Mouse (Mus musculus): ENCODE data around the gene Itpa. TPM values are rescaled to one million over a fixed set of nuclear protein-coding genes. Genes with fewer than 3 reads are reported as not detected.

Itpa gene
- polyA plus RNA-seq (2015; fragmentation: Nextera tagmentation; extraction: Ambion mirVana): 90.9 and 99.1 TPM in 2 replicates

GRCm38 (mm10) chr2:130667559-130667958 lies at the start of gene Itpa:
Itpa (plus strand) TSS chr2:130667610.
- Histone ChIP-seq H3K9ac (peak within 1 kb of the TSS; percentile 65), H3K27ac (peak within 1 kb of the TSS; percentile 90), H3K27me3 (no peaks in the 10 kb centered on the region), H3K4me3 (peak within 1 kb of the TSS; percentile 69), H3K4me2 (peak within 1 kb of the TSS; percentile 75), H3K4me1 (peaks cover 36% of the 10 kb centered on the region), H3K36me3 (peaks cover 27% of the 10 kb centered on the region), H3K9me3 (no peaks in the 10 kb centered on the region)
- WGBS: under 1% methylated on average over 31 of the region's 31 CpGs
- ATAC-seq (ENCODE audit: insufficient number of reproducible peaks, low FRiP score, low TSS enrichment, low read depth): peak; percentile 25; the same call in 1 of the 2 replicates

DNA sequence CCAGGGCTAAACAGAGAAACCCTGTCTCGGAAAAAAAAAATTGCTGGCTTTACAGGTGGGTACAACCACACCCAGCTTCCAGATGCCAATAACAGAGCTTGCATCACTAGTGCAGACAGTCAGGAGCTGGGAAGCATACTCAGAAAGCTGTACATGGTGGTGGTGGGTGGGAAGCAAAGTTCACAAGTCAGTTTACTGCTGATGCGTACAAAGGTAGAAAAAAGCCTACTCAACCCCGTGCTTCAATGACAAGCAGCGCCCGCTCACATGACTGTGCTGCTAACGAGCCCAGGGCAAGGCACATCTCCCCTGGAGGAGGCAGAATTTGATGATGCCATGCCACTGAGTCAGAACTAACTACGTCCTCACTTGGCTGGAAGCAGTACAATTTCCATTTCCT lies 48.4 kb upstream of the Itpa start:
- Histone ChIP-seq H3K27ac (no peak overlapping the region), H3K9ac (no peak overlapping the region), H3K4me3 (no peak overlapping the region), H3K4me2 (no peak overlapping the region), H3K4me1 (no peaks in the 10 kb centered on the region), H3K27me3 (no peaks in the 10 kb centered on the region), H3K36me3 (peaks cover 63% of the 10 kb centered on the region), H3K9me3 (no peaks in the 10 kb centered on the region)
- no peak for ATAC-seq (ENCODE audit: insufficient number of reproducible peaks, low FRiP score, low TSS enrichment, low read depth)
- 89% methylated on average over 7 of the region's 7 CpGs for WGBS

- ATAC-seq (ENCODE audit: insufficient number of reproducible peaks, low FRiP score, low TSS enrichment, low read depth): no peak
- H3K36me3 ChIP-seq: peaks cover 30% of the 10 kb centered on the region
- no peak overlapping the region for H3K4me2 ChIP-seq
- H3K4me3 ChIP-seq: peak overlapping the region; percentile 100
- peaks cover 9% of the 10 kb centered on the region for H3K4me1 ChIP-seq
- H3K27me3 ChIP-seq: no peaks in the 10 kb centered on the region; the same call in 1 of the 2 replicates
- no peak overlapping the region for H3K27ac ChIP-seq
- H3K9ac ChIP-seq: no peak overlapping the region
- 55% methylated on average over 3 of the region's 3 CpGs for WGBS
- no peaks in the 10 kb centered on the region for H3K9me3 ChIP-seq
These were observed 39.0 kb upstream of the Itpa start for GRCm38 (mm10) chr2:130628424-130628823.

DNA sequence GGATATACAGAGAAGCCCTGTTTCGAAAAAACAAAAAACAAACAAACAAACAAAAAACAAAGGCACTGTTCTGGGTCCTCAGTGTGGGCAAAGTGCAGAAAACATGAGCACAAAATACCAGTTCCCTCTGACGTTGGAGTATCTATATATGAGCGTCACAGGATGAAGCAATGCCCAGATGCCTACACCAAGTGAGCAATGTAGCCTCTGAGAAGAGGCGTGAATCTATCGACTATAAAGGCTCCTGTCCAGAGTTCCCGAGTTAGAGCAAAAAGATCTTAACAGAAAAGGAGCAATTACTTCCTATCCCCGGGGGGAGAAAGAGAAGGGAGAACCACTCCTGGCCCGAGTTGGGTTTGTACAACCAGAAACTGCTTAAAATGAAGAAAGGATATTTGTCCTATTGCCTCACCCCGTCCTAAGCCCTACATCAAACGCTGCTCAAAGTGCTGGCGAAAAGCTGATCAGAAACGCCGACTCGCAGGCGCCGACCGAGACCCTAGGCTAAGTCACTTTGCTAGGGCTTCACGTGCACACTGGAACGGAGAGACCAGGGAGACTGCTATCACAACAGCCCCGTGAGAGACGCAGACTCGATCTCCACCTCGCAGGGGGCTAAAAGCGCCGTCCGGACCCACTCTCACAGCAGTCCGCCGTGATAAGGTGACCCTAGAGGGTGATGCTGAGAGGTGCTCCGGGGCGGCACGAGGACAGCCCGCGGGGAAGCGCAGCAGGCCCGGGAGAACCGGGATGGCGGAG lies 38.2 kb upstream of the Itpa start:
- Histone ChIP-seq H3K9ac (peak overlapping the region; percentile 96), H3K4me2 (peak overlapping the region; percentile 81), H3K27ac (peak overlapping the region; percentile 82), H3K4me3 (peak overlapping the region; percentile 100), H3K36me3 (peaks cover 26% of the 10 kb centered on the region), H3K27me3 (peaks cover 8% of the 10 kb centered on the region), H3K4me1 (peaks cover 11% of the 10 kb centered on the region), H3K9me3 (no peaks in the 10 kb centered on the region)
- peak; percentile 51; the same call in 1 of the 2 replicates for ATAC-seq (ENCODE audit: insufficient number of reproducible peaks, low FRiP score, low TSS enrichment, low read depth)
- 2% methylated on average over 37 of the region's 37 CpGs for WGBS

DNA sequence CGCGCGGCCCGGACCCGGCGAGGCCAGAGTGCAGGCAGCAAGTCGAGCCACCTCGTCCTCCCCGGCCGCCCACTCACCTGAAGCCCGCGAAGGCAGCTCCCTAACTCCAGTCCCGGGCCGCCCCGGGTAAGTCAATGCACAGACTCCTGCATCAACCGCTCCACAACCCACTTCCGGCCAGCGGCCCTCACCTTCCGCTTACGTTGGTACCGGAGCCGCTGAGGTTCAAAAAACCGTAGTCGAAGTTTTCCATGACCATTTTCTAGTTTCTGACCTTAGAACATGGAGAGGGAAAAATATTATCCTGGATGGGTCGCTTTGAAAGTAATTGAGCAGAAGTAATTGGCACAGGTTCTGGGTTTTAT lies 37.6 kb upstream of the Itpa start, which contains the start of the genes Fastkd5 and Ubox5:
TSS of gene Fastkd5 (minus strand) at position 189 of the 365 bp plus-strand sequence.
TSS of gene Ubox5 (minus strand) at position 200 of the 365 bp plus-strand sequence.
- peaks cover 23% of the 10 kb centered on the region for H3K36me3 ChIP-seq
- peak within 1 kb of the TSS; percentile 81 for H3K4me2 ChIP-seq
- H3K4me3 ChIP-seq: peak within 1 kb of the TSS; percentile 100
- H3K27me3 ChIP-seq: peaks cover 14% of the 10 kb centered on the region
- under 1% methylated on average over 25 of the region's 25 CpGs for WGBS
- peak within 1 kb of the TSS; percentile 82 for H3K27ac ChIP-seq
- no peaks in the 10 kb centered on the region for H3K9me3 ChIP-seq
- ATAC-seq (ENCODE audit: insufficient number of reproducible peaks, low FRiP score, low TSS enrichment, low read depth): peak; percentile 66; the same call in 1 of the 2 replicates
- peaks cover 16% of the 10 kb centered on the region for H3K4me1 ChIP-seq
- peak within 1 kb of the TSS; percentile 96 for H3K9ac ChIP-seq

GRCm38 (mm10) chr2:130632416-130632815 lies 35.0 kb upstream of the Itpa start:
- 85% methylated on average over 1 of the region's 1 CpGs for WGBS
- no peak overlapping the region for H3K4me2 ChIP-seq
- H3K27ac ChIP-seq: no peak overlapping the region
- peaks cover 3% of the 10 kb centered on the region for H3K36me3 ChIP-seq
- peaks cover 39% of the 10 kb centered on the region for H3K27me3 ChIP-seq
- no peaks in the 10 kb centered on the region for H3K9me3 ChIP-seq
- H3K4me3 ChIP-seq: no peak overlapping the region
- peaks cover 30% of the 10 kb centered on the region for H3K4me1 ChIP-seq
- no peak overlapping the region for H3K9ac ChIP-seq
- ATAC-seq (ENCODE audit: insufficient number of reproducible peaks, low FRiP score, low TSS enrichment, low read depth): no peak

GRCm38 (mm10) chr2:130632887-130633675 lies 34.3 kb upstream of the Itpa start:
- Histone ChIP-seq H3K4me1 (peaks cover 33% of the 10 kb centered on the region), H3K4me2 (no peak overlapping the region), H3K9me3 (no peaks in the 10 kb centered on the region), H3K4me3 (no peak overlapping the region), H3K27me3 (peaks cover 46% of the 10 kb centered on the region), H3K27ac (no peak overlapping the region), H3K9ac (no peak overlapping the region), H3K36me3 (no peaks in the 10 kb centered on the region)
- 53% methylated on average over 5 of the region's 5 CpGs for WGBS
- no peak for ATAC-seq (ENCODE audit: insufficient number of reproducible peaks, low FRiP score, low TSS enrichment, low read depth)

GRCm38 (mm10) chr2:130634006-130634738 lies 33.2 kb upstream of the Itpa start:
- H3K9ac ChIP-seq: no peak overlapping the region
- no peak for ATAC-seq (ENCODE audit: insufficient number of reproducible peaks, low FRiP score, low TSS enrichment, low read depth)
- H3K27ac ChIP-seq: no peak overlapping the region
- H3K4me1 ChIP-seq: peaks cover 24% of the 10 kb centered on the region
- WGBS: 18% methylated on average over 14 of the region's 14 CpGs
- peak overlapping the region; percentile 40 for H3K4me3 ChIP-seq
- peaks cover 54% of the 10 kb centered on the region for H3K27me3 ChIP-seq
- H3K4me2 ChIP-seq: peak overlapping the region; percentile 84
- H3K9me3 ChIP-seq: no peaks in the 10 kb centered on the region
- H3K36me3 ChIP-seq: no peaks in the 10 kb centered on the region

DNA sequence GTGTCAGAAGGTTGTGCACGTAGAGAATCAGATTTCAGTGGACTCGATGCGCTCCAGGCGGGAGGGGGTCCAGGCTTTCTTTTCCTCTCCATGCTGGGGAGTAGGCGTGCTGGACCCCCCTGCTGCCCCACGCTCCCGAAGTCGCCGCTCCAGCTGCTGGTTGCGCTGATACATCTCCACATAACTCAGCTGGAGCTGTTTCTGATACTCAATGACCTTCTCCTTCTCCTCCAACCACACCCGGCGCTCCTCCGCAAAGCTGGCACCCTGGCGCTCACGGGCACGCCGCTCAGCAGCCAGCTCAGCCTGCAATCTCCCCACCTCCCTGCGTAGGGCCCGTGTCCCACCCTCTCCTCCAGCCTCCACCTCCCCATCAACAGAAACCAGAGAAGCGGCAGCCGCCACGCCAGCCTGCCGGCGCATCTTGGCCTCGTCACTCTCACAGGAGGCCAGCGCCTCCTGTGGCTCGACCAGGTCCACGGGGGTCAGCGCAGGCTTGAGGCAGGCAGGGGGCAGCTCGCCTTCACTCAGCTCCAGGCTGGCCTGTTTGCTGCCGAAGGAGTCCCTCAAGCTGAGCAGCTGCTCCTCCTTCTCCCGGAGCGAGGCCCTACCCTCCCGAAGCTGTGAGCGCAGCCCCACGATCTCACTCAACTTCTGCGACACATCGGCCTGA lies 32.5 kb upstream of the Itpa start:
- Histone ChIP-seq H3K27me3 (peaks cover 54% of the 10 kb centered on the region), H3K36me3 (no peaks in the 10 kb centered on the region), H3K27ac (no peak overlapping the region), H3K9me3 (no peaks in the 10 kb centered on the region), H3K9ac (peak overlapping the region; percentile 35), H3K4me3 (peak overlapping the region; percentile 40), H3K4me2 (peak overlapping the region; percentile 84), H3K4me1 (peaks cover 24% of the 10 kb centered on the region)
- 3% methylated on average over 38 of the region's 38 CpGs for WGBS
- ATAC-seq (ENCODE audit: insufficient number of reproducible peaks, low FRiP score, low TSS enrichment, low read depth): peak; percentile 53; the same call in 1 of the 2 replicates

DNA sequence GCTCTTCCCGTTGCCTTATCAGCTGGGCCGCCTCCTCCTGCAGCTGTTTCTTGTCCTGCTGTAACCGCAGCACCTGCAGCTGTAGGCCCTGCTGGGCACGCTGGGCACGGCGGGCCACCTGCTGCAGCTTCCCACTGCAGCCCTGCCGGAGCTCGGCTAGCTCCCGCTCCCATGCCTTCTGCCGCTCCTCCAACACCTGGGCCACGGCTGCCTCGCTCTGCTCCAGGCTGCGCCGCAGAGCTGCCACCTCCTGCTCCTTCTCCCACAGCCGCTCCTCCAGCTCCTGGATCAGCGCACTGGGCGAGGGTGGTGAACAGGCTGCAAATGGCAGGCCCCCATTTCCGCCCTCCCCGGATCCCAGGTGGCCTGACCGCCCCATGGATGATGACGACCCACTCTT lies 31.6 kb upstream of the Itpa start:
- no peak for ATAC-seq (ENCODE audit: insufficient number of reproducible peaks, low FRiP score, low TSS enrichment, low read depth)
- Histone ChIP-seq H3K9me3 (no peaks in the 10 kb centered on the region), H3K27me3 (peaks cover 54% of the 10 kb centered on the region)

DNA sequence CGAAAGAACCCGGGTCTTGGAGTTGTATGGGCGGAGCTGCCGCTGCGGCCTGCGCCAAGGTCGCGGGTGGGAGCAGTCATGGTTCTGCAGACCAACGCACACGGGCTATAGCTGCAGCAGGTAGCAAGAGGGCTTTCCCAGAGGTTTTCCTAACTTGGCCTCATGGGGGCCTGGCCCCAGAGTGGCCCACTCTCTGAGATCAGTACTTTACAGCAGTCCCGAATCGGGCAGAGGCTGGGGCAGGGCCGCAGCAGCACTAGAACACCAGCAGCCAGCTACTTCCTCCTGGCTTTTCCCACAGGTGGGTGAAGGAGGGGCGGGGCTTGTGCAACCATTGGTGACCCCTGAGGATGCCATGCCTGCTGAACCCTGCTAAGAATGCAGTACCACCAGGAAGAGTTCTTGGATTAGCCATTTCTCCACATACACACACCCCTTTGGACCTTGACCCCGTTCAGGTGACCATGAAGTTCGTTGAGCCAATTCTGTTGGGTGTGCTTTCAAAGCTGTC lies 29.3 kb upstream of the Itpa start:
- no peaks in the 10 kb centered on the region for H3K36me3 ChIP-seq
- 28% methylated on average over 16 of the region's 16 CpGs for WGBS
- no peaks in the 10 kb centered on the region for H3K9me3 ChIP-seq
- peaks cover 41% of the 10 kb centered on the region for H3K4me1 ChIP-seq
- ATAC-seq (ENCODE audit: insufficient number of reproducible peaks, low FRiP score, low TSS enrichment, low read depth): no peak
- no peak overlapping the region for H3K4me3 ChIP-seq
- peaks cover 54% of the 10 kb centered on the region for H3K27me3 ChIP-seq
- H3K9ac ChIP-seq: no peak overlapping the region
- no peak overlapping the region for H3K27ac ChIP-seq
- no peak overlapping the region for H3K4me2 ChIP-seq

More for the DNA sequence above, 31.6 kb upstream of the Itpa start:
- Histone ChIP-seq H3K36me3 (no peaks in the 10 kb centered on the region), H3K4me1 (peaks cover 24% of the 10 kb centered on the region), H3K4me2 (peak overlapping the region; percentile 84), H3K27ac (no peak overlapping the region), H3K9ac (no peak overlapping the region), H3K4me3 (peak overlapping the region; percentile 40; the same call in 1 of the 2 replicates)
- WGBS: 23% methylated on average over 21 of the region's 21 CpGs

All from limb, embryonic 15.5 days (tissue).